Mouse (Mus musculus): ENCODE measurements around the gene Mapk9.

GRCm38 (mm10) chr11:49867320-49867719, 20.8 kb downstream of the Mapk9 start:
- TF ChIP-seq POLR2A (IDR thresholded peaks at IDR 0.05; ENCODE audit: low read depth, low read length), result no peak
- no peak for TF ChIP-seq CTCF (IDR thresholded peaks at IDR 0.05; ENCODE audit: extremely low read depth, insufficient read depth, insufficient read length, insufficient replicate concordance)

All from spleen, adult 2 months (tissue).